Mouse (Mus musculus): Measurements from ENCODE around the gene Abat.
A peak's percentile ranks its signal among the peaks of the same experiment; 100 is the strongest.

The Abat gene

GRCm38 (mm10) chr16:8576111-8576510 is 62.9 kb downstream of the Abat start:
- no peak for DNase-seq

- DNase-seq, result no peak
Measured at GRCm38 (mm10) chr16:8576901-8577300, 63.7 kb downstream of the Abat start.

GRCm38 (mm10) chr16:8578326-8578725 is 65.1 kb downstream of the Abat start:
- DNase-seq, result no peak

- no peak for DNase-seq
Measured at GRCm38 (mm10) chr16:8579546-8579945, 66.3 kb downstream of the Abat start.

- DNase-seq, result no peak
Measured at GRCm38 (mm10) chr16:8581661-8582239, 68.5 kb downstream of the Abat start.

GRCm38 (mm10) chr16:8582579-8583295 is 69.5 kb downstream of the Abat start:
- DNase-seq, result no peak

- DNase-seq, result no peak
Measured at GRCm38 (mm10) chr16:8584248-8584647, 71.0 kb downstream of the Abat start.

- no peak for DNase-seq
Measured at GRCm38 (mm10) chr16:8585056-8585455, 71.8 kb downstream of the Abat start.

- peak; percentile 27 for DNase-seq
Measured at GRCm38 (mm10) chr16:8595411-8595810, 82.2 kb downstream of the Abat start.

- no peak for DNase-seq
Measured at GRCm38 (mm10) chr16:8596336-8596735, 83.1 kb downstream of the Abat start.

GRCm38 (mm10) chr16:8597516-8597915 is 84.3 kb downstream of the Abat start:
- no peak for DNase-seq

GRCm38 (mm10) chr16:8603789-8604188 is 90.6 kb downstream of the Abat start:
- no peak for DNase-seq

- DNase-seq, result no peak
Measured at GRCm38 (mm10) chr16:8610397-8610796, 97.2 kb downstream of the Abat start.

- no peak for DNase-seq
Measured at GRCm38 (mm10) chr16:8612214-8613005, 99.2 kb downstream of the Abat start.

GRCm38 (mm10) chr16:8613039-8613438 is 99.8 kb downstream of the Abat start:
- no peak for DNase-seq

GRCm38 (mm10) chr16:8613447-8613846 is 100.2 kb downstream of the Abat start:
- no peak for DNase-seq

GRCm38 (mm10) chr16:8619659-8620314 is 106.6 kb downstream of the Abat start:
- no peak for DNase-seq

- DNase-seq, result no peak
Measured at GRCm38 (mm10) chr16:8620315-8621115, 107.3 kb downstream of the Abat start.

GRCm38 (mm10) chr16:8630419-8630818 is 117.2 kb downstream of the Abat start:
- DNase-seq, result no peak

- DNase-seq, result no peak
Measured at GRCm38 (mm10) chr16:8631428-8631827, 118.2 kb downstream of the Abat start.

GRCm38 (mm10) chr16:8636867-8637216 is 123.6 kb downstream of the Abat start:
- DNase-seq, result no peak

GRCm38 (mm10) chr16:8637217-8638051 is 124.2 kb downstream of the Abat start, which contains the start of the genes Pmm2 and Tmem186:
Gene Pmm2 (plus strand): TSS chr16:8637674.
Gene Tmem186 (minus strand): TSS chr16:8637712.
- DNase-seq, result peak; percentile 88

Measured in right cerebral cortex, postnatal 4 days (tissue).